Mouse (Mus musculus) adrenal gland, postnatal 14 days (tissue): ENCODE measurements around the gene Ly6g5b. TPM values are rescaled to one million over a fixed set of nuclear protein-coding genes. Genes with fewer than 3 reads are reported as not detected.

Experiments used
- DNase-seq: peaks from one replicate; pipeline ENCODE4 v3.0.0; 2021; ENCODE audit warnings: mixed read lengths
- long read RNA-seq, 2 experiments: library from polyadenylated mRNA; stranded (forward); transcript quantifications; one replicate each; pipeline ENCODE4 v2.0.0; 2021
- total RNA-seq: library from RNA; stranded (reverse); gene quantifications from 2 replicates; pipeline ENCODE4 v1.2.3, GENCODE M21; 2021

Gene Ly6g5b
- 0.33 and 1.1 TPM in 2 replicates for total RNA-seq
- long read RNA-seq, experiment 1, result 0 reads
- long read RNA-seq, experiment 2, result 0 reads

DNA sequence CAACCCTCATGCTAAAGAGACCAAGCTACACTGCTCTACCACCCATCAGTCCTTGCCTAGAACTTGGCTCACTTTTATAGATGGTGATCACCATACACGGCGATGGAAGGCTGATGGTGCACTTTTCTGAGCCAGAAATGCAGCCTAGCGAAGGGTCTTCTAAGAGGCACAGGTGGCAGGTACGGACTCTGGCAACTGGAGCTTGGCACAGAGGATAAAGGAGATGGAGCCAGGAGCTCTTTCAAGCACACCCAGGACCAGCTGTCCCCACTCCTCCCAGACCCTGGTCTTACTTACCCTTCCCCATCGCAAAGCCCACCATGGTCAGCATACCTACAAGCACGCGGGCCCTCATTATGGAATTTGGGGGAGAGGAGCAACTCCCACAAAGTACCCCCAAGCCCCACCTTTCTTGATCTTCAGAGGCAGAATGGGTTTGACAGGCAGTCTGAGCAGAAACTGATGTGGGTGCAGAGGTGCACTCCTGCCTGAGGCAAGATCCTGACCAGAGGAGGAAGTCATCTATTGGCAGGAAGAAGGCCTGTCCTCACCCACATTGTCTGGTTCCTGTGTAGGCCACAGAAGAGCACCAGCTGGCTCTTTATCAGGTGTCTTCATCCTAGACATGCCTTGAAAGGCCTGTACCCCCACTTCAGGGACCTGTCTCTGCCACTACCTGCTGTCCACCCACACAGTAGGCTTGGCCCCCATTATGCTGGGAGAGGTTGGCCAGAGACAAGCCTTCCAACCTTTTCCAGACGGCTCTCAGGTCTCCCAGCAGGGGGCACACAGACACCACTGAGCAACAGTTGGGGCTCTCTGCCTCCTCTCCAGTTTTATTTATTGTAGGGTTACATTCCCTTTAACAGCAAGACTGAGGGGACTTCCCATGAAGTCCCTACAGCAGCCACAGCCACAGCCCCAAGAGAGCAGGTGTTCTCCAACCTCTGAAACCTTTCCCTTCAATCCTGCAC lies at the start of gene Ly6g5b:
Gene Ly6g5b, minus strand, starts transcription at position 383 of the 974 bp plus-strand sequence.
- peak; percentile 63 for DNase-seq

- no peak for DNase-seq
Observed at GRCm38 (mm10) chr17:35164218-35164567, 49.0 kb upstream of the Ly6g5b start.

GRCm38 (mm10) chr17:35163326-35164081 lies 48.3 kb upstream of the Ly6g5b start:
- no peak for DNase-seq

DNA sequence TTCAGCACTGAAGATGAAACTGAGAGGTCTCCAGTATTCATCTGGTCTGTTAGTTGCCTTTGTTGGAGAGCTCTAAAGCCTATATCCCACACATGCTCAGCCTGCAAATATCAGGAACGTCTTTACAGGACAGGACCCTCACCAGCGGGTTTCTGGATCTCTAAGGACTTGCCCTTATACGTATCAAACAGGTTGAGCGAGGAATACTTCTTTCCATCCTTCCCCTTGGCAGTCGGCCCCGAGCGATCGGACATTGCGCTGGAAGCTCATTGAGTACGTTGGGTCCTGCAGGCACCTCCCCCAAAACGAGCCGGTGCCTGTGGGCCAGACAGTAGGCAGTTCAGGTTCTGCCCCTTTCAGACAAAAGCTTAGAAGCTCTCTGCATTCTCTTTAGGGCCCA lies 47.5 kb upstream of the Ly6g5b start:
- peak; percentile 62 for DNase-seq

- no peak for DNase-seq
Observed at GRCm38 (mm10) chr17:35162121-35162520, 46.9 kb upstream of the Ly6g5b start.

DNA sequence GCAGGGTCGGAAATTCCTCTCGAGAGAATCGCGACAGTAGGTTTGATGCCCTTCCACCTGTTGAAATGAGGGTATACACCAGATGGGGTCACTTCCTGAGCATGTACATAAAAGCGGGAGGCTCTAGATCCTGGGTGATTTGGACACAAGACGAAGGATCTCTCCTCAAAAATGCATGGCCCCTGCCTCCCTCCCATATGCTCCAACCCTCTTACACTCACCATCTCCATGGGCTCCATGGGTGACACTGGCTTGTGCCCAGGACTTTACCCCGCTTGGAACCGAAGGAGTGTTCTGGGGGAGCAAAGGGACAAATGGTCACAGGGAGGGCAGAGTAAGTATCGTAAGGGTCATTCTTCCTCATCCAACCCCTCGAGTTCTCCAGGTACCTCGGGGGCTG lies 46.2 kb upstream of the Ly6g5b start:
- no peak for DNase-seq

- no peak for DNase-seq
Observed at GRCm38 (mm10) chr17:35159638-35160037, 44.4 kb upstream of the Ly6g5b start.

GRCm38 (mm10) chr17:35158850-35159593 lies 43.8 kb upstream of the Ly6g5b start:
- DNase-seq, result no peak

DNA sequence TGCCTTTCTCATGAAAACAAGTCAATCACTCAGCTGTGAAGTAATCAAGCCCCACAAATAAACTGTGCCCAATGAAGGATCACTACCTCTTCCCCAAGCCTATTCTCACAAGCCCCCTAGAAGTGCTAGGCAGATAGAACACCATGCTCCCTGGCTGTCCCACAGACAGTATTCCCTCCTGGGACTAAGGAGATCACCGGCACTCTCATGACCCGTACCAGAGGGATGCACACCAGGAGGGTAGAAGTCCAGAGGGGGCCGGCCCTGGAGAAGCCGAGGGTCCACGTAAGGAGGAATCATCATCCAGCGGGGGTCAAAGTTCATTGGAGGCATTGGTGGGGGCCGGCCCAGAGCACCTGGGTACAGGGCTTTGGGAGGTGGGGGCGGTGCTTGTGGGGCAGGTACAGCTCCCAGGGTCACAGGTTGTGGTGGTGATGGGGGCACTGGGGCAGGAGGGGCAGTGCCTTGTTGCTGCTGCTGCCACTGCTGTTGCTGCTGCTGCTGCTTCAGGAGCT lies 42.5 kb upstream of the Ly6g5b start:
- no peak for DNase-seq

GRCm38 (mm10) chr17:35157254-35157653 lies 42.0 kb upstream of the Ly6g5b start:
- DNase-seq, result no peak

GRCm38 (mm10) chr17:35156461-35157200 lies 41.4 kb upstream of the Ly6g5b start:
- DNase-seq, result no peak

DNA sequence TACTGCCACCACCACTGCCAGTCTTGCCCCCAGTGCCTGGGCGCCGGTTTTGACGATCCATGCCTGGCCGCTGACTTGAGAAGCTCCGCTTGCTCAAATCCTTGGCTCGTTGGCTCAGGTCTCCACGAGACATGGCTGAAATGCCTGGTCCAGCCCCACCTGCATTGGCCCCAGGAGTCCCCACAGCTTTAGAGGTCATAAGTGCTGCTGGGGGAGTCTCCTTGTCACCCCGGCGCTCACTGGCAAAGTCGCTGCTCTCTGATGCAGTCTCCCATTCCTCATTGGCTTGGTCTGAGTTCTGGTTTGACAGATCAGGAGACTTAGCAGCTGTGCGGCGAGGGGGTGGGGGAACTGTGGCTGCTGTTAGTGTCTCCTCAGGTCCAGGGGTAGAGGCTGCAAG lies 40.2 kb upstream of the Ly6g5b start:
- DNase-seq, result no peak

GRCm38 (mm10) chr17:35154616-35155015 lies 39.4 kb upstream of the Ly6g5b start:
- DNase-seq, result no peak

DNA sequence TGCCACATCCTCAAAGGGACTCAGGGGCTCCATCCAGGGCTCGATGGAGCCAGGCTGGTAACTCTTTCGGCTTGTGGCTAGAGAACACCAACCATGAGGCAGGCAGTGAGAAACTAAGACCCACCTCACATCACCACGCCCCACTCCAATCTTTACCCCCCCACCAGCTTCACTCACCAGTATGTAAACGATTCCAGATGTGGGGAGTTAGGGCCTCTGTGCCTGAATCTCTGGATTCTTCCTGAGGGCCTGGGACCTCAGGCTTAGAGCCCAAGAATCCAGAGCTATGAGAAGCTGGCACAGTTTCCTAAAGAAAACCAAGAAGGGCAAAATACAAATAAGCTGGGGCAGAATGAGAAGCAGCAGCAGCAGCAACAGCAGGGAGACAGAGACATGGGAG lies 38.7 kb upstream of the Ly6g5b start:
- no peak for DNase-seq

DNA sequence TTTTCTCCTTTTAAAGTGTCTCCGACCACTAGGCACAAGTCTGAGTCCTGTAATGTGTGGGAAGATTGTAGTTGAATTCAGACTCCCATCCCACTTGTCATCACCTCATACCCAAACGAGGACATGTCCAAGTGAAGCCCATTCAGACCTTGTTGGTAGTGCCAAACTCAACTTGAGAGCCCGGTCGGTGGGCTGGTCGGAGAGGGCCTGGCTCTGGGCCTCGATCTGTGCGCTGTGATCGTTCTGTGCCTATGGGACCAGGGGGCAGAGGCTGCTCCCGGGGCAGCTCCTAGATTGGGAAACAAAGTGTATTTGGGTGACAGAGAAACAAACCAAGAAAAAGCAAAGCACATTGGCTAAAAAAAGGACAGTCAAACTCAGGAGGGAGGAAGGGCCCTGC lies 37.8 kb upstream of the Ly6g5b start:
- no peak for DNase-seq

- no peak for DNase-seq
Observed at GRCm38 (mm10) chr17:35152121-35152520, 36.9 kb upstream of the Ly6g5b start.

DNA sequence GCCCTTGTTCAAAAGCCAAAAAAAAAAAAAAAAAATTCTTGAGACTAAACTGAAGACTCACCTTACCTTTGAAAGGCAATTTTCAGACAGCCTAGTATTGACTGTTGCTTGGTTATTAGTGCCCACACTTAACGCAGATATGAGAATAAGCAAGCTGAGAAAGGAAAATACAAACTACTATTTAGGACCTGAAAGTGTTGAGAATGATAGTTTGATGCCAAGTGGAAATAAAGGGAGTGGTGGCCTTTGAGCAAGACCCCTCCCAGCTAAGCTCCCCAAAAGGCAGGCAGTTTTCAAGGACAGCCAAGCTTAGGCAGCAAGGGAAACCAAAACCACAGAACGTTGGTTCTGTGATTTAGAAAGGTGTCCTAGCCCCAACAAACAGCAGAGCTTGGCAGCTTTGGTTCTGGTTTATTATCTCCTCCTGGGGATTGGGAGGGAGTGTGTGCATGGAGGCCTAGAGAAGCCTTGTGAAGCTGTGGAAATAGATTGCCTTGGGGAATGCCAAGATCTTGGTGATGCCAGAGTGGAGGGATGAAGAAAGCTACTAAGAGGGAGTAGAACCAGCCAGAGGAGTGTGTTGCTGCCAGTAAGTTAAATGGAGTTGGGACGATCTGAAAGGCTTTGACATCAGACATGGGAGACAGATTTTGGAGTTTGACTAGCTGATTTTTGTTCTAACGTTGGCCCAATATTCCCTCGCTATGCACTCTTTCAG lies 32.9 kb upstream of the Ly6g5b start:
- DNase-seq, result peak; percentile 63

DNA sequence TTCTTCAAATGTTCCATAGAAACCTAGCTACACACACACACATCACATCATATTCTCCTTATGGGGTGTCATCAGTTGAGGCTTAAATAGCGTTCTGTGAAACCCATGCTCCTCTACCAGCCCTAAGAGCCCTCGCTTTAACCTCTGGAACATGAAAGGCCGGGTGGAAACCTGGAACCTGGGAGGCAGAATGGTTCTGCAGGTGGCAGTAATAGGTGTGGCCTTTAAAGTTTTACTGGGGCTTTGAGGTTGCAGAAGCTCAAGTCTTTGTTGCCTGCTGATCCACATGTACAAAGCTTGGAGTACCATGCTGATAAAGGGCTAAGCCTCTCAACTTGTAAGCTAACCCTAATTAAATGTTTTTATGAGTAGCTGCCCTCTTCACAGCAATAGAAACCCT lies 32.1 kb upstream of the Ly6g5b start:
- no peak for DNase-seq

DNA sequence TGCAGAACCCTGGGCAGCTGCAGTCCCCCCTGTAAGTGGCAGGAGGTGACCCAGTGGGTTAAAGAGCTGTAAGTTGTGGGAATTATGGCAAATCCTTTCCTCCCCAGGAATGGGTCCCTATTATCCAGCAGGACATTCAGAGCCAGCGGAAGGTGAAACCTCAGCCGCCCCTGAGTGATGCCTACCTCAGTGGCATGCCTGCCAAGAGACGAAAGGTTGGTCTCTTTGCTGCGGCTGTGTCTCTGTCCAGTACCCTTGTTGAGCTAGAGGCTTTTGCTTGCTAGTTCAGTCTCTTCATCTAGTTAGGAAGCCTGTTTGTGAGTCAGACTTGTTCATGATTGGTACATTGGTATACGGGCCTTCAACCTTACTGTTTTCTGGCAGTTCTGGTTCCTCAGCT lies 30.9 kb upstream of the Ly6g5b start:
- no peak for DNase-seq

- DNase-seq, result peak; percentile 92
Observed at GRCm38 (mm10) chr17:35141971-35142370, 26.7 kb upstream of the Ly6g5b start.

DNA sequence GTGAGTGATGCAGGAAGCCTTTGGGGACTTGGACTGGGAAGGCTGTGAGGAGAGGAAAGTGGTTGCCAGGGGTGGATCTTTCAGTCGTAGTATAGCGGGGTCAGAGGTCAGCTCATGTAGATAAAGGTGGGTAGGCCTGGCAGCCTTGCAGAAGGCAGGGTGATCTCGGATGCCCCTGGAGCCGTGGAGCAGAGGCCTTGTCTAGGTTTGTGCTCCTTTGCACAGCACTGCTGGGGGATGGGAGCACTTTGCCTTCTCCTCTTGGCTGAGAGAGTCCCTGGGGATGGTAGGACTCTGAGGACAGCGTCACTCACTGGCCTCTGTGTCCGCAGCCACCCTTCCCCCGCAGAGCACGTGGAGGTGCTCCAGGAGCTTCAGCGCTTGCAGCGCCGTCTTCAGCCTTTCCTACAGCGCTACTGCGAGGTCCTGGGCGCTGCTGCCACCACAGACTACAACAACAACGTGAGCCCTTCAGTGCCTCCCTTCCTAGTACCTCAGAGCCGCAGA lies 25.3 kb upstream of the Ly6g5b start:
- peak; percentile 79 for DNase-seq
